Mouse (Mus musculus) embryonic fibroblast, embryonic 13.5 days (primary cell): ENCODE measurements around the gene Tiam1.

Experiments
- CTCF ChIP-seq: IDR thresholded peaks from 2 replicates; pipeline ENCODE4 v1.5.1; 2011; ENCODE audit warnings: mild to moderate bottlenecking, control low read depth, low read length, moderate library complexity, borderline replicate concordance; ENCODE audit not compliant: insufficient read depth
- POLR2A ChIP-seq: IDR thresholded peaks from 2 replicates; pipeline ENCODE4 v1.6.1; 2011; ENCODE audit warnings: low read depth, mild to moderate bottlenecking, control low read depth, low read length, moderate library complexity

- TF ChIP-seq CTCF (no peak), POLR2A (no peak)
Measured at GRCm38 (mm10) chr16:89813536-89813935, 330.0 kb downstream of the Tiam1 start.
